Mouse (Mus musculus) spleen, postnatal 14 days (tissue): ENCODE data around the gene Zfp266.
"Not testable (repeated sequence)": the region's sequence is repeated elsewhere in the genome, so short reads cannot be mapped to it uniquely, and the experiment has no call there.

Experiments used
- DNase-seq, 2 experiments: peaks; one replicate each; pipeline ENCODE4 v3.0.0; 2021 to 2022; ENCODE audit warnings: low spot score in 2 of 2

Gene Zfp266

DNA sequence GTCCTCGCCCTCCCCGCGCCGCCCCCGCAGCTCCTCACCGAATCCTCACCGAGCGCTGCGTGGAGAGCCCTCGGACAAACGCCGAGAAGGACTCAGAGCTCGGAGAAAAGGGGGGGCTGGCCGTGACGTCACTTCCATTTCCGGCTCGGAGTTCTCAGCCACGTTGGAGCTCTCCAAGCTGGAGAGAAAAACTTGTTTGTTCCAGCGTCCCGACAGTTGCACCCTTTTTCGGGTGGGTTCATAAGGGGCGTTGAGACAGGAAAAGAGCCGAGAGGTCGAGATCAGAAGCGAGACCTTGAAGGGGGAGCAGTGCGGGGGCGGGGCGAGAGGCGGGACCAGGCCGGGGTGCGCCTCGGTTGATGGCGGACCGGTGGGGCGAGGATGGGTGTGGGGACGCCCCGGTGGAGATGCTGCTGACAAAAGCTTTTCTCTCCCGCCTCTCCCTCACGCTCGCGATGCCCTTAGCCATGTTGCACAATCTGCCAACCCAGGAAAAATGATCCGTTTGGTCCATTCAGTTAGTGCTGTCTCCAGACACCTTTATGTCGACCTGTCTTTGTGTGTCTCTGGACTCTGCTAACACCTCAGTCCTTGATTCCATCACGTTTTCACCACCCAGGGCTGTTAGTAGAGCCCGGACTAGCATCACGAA lies at the start of gene Zfp266:
Gene Zfp266 (minus strand): TSS at position 112 of the 652 bp plus-strand sequence.
- DNase-seq = peak; percentile 73 to 86

DNA sequence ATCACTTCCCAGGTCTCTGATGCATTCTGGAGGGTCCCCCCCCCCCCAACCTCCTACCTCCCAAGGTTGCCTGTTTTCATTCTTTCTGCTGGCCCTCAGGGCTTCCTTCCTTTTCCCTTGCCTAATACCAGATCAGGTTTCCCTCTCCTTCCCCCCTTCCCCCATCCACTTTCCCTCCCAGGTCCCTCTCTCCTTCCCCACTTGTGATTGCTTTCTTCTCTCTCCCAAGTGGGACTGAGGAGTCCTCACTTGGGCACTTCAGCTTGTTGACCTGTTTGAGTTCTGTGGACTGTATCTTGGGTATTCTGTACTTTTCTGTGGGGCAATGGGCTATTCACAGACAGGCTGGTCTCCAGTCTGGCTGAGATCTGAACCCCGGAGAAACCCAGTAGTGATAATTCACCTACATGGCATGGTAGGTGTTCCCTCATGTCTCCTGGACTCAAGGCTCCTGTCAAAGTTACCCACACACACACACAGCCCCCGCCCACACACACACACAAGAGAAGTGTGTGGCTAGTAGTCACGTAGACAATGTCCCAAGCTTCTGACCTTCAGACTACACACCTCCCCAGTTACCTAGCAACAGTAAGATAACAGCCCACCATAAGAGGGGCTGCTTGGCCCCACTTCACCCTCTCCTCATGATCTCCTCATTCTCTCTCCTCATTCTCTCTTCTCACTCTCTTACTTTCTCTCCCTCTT lies 44.3 kb upstream of the Zfp266 start:
- DNase-seq = not testable (repeated sequence)

DNA sequence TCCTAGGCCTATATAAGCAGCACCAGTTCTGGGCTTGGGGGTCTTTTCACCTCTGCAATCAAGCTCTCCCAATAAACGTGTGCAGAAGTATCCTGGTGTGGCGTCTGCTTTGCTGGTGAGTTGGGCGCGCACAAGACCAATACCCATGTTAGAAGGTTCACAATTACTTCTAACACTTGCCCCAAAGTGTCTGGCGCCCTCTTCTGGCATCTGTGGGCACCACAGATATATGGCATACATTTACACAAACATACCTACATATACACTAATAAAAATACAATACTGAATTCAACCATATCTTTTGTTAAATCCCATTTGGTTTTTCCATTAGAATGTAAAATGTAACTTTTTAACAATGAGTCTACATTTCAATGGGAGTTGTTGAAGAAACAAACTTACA lies 41.0 kb upstream of the Zfp266 start:
- DNase-seq = no peak

DNA sequence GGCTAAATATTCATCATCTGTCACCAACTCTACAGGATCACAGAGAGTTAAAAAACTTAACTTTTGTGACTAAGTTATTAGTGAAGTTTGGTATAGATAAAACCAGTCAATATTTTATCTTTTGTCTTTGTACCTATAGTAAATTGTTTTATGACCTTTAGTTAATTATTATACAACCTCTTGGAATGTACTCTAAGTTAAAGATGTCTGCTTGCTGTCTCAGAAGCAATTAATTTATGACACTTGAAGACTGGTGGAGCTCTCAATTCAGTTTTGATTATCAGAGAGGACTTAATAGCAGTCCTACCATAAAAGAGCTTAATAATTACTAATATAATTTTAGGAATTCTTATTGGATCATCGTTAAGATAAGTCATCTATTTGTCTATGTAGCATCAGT lies 31.5 kb upstream of the Zfp266 start:
- DNase-seq = no peak

DNA sequence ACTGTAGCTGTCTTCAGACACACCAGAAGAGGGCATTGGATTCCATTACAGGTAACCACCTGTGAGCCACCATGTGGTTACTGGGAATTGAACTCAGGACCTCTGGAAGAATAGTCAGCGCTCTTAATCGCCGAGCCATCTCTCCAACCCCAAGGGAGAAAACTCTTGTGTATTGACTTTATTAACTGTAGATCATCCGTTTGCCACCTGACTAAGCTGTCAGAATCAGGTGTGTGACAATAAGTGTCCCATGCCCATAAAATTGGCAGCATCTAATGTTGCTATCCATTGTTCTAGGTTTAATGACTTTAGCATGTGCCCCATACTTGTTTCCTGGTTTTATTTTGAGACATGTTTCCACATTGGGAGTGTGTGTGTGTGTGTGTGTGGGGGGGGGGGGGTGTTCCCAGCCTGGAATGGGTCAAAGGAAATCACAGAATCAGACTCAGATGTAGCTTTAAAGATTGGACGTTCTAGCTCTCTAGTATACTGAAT lies 30.6 kb upstream of the Zfp266 start:
- DNase-seq = no peak

DNA sequence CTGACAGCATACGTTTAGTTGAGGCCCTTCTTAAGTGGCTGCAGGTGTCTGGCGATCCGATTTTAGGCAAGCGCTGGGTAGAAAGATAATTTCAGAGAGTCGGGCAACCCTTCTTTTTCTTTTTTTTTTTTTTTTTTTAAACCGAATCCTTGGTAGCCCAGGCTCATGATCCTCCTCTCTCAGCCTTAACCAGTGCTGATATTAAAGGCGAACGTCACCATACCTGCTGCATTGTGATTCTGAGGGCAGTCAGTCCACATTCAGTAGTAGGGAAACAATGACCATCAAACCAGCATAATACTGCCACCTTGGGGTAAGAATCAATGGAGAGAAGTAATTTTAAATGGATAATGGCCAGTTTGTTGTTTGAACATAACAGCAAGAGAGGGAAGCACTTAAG lies 23.9 kb upstream of the Zfp266 start:
- no peak for DNase-seq

DNA sequence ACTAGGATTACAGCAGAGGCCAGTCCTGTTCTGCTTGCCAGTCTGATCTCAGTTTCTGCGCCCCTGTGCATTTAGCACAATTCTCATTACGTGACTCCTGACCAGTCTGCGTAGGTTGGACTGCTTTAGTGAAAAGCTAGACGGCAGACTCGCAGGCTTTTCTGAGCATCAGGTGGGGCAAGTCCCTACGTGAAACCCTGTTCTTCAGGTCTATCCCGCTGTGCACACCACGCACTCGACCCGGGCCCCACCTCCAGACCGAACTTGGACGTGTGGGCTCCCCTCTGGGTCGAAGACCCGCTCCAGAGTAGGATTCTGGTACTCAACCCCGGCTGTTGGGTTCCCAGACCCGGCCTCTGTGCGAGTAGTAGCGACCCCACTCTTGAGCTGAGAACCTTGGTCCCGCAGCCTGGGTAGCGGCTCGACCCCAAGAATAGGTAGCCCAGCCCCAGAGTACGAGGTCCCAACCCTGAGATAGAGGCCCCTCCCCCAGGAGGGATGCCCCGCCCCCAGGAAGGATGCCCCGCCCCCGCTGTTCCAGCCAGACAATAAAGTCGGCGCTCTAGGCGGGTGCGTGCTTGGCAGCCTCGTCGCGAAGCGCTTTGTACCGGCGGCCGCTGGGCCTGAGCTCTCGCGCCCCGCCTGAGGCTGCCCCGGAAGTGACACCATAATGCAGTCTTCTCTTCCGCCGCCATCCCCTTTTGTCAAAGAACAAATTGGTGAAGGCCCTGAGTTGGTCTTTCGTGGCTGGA lies 23.0 kb upstream of the Zfp266 start:
- peak; percentile 37 to 57 for DNase-seq

GRCm38 (mm10) chr9:20543496-20543895 lies 22.3 kb upstream of the Zfp266 start:
- no peak for DNase-seq

DNA sequence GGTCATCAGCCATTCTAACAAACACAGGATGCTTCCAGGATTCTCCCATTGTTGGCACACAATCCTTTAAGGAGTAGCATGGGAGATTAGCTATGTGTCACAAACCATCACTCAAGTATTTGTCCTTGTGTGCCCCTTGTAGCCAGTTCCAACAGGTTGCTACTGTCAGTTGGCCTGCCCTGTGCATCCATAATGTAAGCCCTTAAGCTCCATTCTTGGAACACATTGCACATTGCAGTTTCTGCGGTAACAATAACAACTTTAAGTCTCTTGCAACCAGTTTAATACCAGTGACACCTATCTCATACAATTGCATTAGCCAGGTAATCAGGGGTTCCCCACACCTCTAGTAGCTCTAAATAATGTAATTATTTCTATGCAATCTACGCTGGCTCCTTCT lies 15.4 kb upstream of the Zfp266 start:
- no peak for DNase-seq

- no peak for DNase-seq
Observed at GRCm38 (mm10) chr9:20534326-20534926, 13.2 kb upstream of the Zfp266 start.

- DNase-seq = no peak
Observed at GRCm38 (mm10) chr9:20520531-20521210, 546 bp downstream of the Zfp266 start.

- DNase-seq = no peak
Observed at GRCm38 (mm10) chr9:20519949-20520348, 1.3 kb downstream of the Zfp266 start.

GRCm38 (mm10) chr9:20518708-20519107 lies 2.5 kb downstream of the Zfp266 start:
- DNase-seq = no peak

- no peak for DNase-seq
Observed at GRCm38 (mm10) chr9:20517727-20518126, 3.5 kb downstream of the Zfp266 start.

GRCm38 (mm10) chr9:20514016-20514415 lies 7.2 kb downstream of the Zfp266 start:
- no peak for DNase-seq

- no peak for DNase-seq
Observed at GRCm38 (mm10) chr9:20512714-20513113, 8.5 kb downstream of the Zfp266 start.

- DNase-seq = no peak
Observed at GRCm38 (mm10) chr9:20511645-20512044, 9.6 kb downstream of the Zfp266 start.

GRCm38 (mm10) chr9:20510346-20510745 lies 10.9 kb downstream of the Zfp266 start:
- DNase-seq = no peak

GRCm38 (mm10) chr9:20509676-20510075 lies 11.5 kb downstream of the Zfp266 start:
- DNase-seq = no peak

GRCm38 (mm10) chr9:20504801-20505200 lies 16.4 kb downstream of the Zfp266 start:
- DNase-seq = no peak

- no peak for DNase-seq
Observed at GRCm38 (mm10) chr9:20493281-20493680, 27.9 kb downstream of the Zfp266 start.
